Mouse (Mus musculus) left cerebral cortex, adult 2 months (tissue): ENCODE results near the gene 9330182L06Rik. TPM values are rescaled to one million over a fixed set of nuclear protein-coding genes. Genes with fewer than 3 reads are reported as not detected.

Experiments
- DNase-seq, 2 experiments: peaks; one replicate each; pipeline ENCODE4 v3.0.0; 2021 to 2022; ENCODE audit warnings: low spot score in 2 of 2, mixed read lengths in 1 of 2; ENCODE audit errors: extremely low spot score in 1 of 2
- H3K27ac ChIP-seq: fragments of 200-600 bp; 2 replicates; pipeline ENCODE4 v1.8.1; 2022
- H3K4me3 ChIP-seq: fragments of 200-600 bp; 2 replicates; pipeline ENCODE4 v1.8.1; 2022
- CTCF ChIP-seq: fragments of 200-600 bp; IDR thresholded peaks from 2 replicates; pipeline ENCODE4 v1.8.1; 2022; ENCODE audit warnings: antibody characterized with exemption, mild to moderate bottlenecking, moderate library complexity
- intact Hi-C: fragments of 180-260 bp; cut with DNase I; formaldehyde crosslinking; loops from one replicate; pipeline ENCODE4 v1.15.1; 2025
- total RNA-seq, 2 experiments: library from RNA; stranded (reverse); gene quantifications; 2 replicates each; pipeline ENCODE4 v1.2.3; 2021

9330182L06Rik gene
- total RNA-seq, 2 experiments from 2014 or later: 33.3 to 37.4 TPM

- H3K4me3 ChIP-seq: no peak overlapping the region
- intact Hi-C loops: no loop called here
- no peak for TF ChIP-seq CTCF
- H3K27ac ChIP-seq: no peak overlapping the region
- DNase-seq: no peak
Observed at GRCm38 (mm10) chr5:9339511-9340173, 73.7 kb downstream of the 9330182L06Rik start.

GRCm38 (mm10) chr5:9344581-9344980 lies 78.7 kb downstream of the 9330182L06Rik start:
- no peak overlapping the region for H3K4me3 ChIP-seq
- no peak overlapping the region for H3K27ac ChIP-seq

GRCm38 (mm10) chr5:9345038-9345617 lies 79.2 kb downstream of the 9330182L06Rik start:
- no peak for TF ChIP-seq CTCF
- H3K27ac ChIP-seq: no peak overlapping the region
- no peak overlapping the region for H3K4me3 ChIP-seq
- intact Hi-C loops: no loop called here
- no peak for DNase-seq

More at GRCm38 (mm10) chr5:9344581-9344980, 78.7 kb downstream of the 9330182L06Rik start:
- no peak for DNase-seq
- intact Hi-C loops: no loop called here
- no peak for TF ChIP-seq CTCF

- intact Hi-C loops: no loop called here
- no peak for DNase-seq
- TF ChIP-seq CTCF: no peak
- Histone ChIP-seq H3K27ac (no peak overlapping the region), H3K4me3 (no peak overlapping the region)
Observed at GRCm38 (mm10) chr5:9345625-9346024, 79.7 kb downstream of the 9330182L06Rik start.

- TF ChIP-seq CTCF: no peak
- intact Hi-C loops: no loop called here
- Histone ChIP-seq H3K27ac (no peak overlapping the region), H3K4me3 (no peak overlapping the region)
- DNase-seq: no peak
Observed at GRCm38 (mm10) chr5:9346510-9346909, 80.6 kb downstream of the 9330182L06Rik start.

- Histone ChIP-seq H3K4me3 (no peak overlapping the region), H3K27ac (no peak overlapping the region)
- DNase-seq: no peak
- no peak for TF ChIP-seq CTCF
- intact Hi-C loops: no loop called here
Observed at GRCm38 (mm10) chr5:9352163-9352562, 86.2 kb downstream of the 9330182L06Rik start.

- TF ChIP-seq CTCF: no peak
- intact Hi-C loops: no loop called here
- no peak for DNase-seq
- Histone ChIP-seq H3K4me3 (no peak overlapping the region), H3K27ac (no peak overlapping the region)
Observed at GRCm38 (mm10) chr5:9352646-9353045, 86.7 kb downstream of the 9330182L06Rik start.

- Histone ChIP-seq H3K27ac (no peak overlapping the region), H3K4me3 (no peak overlapping the region)
- TF ChIP-seq CTCF: no peak
- no peak for DNase-seq
- intact Hi-C loops: no loop called here
Observed at GRCm38 (mm10) chr5:9354257-9354656, 88.3 kb downstream of the 9330182L06Rik start.

GRCm38 (mm10) chr5:9358076-9358475 lies 92.2 kb downstream of the 9330182L06Rik start:
- H3K27ac ChIP-seq: no peak overlapping the region
- no peak for TF ChIP-seq CTCF

GRCm38 (mm10) chr5:9361982-9362661 lies 96.2 kb downstream of the 9330182L06Rik start:
- Histone ChIP-seq H3K27ac (no peak overlapping the region), H3K4me3 (no peak overlapping the region)
- TF ChIP-seq CTCF: no peak
- DNase-seq: no peak
- intact Hi-C loops: no loop called here

More at GRCm38 (mm10) chr5:9358076-9358475, 92.2 kb downstream of the 9330182L06Rik start:
- intact Hi-C loops: no loop called here
- no peak for DNase-seq
- H3K4me3 ChIP-seq: no peak overlapping the region

GRCm38 (mm10) chr5:9364937-9365336 lies 99.0 kb downstream of the 9330182L06Rik start:
- Histone ChIP-seq H3K4me3 (no peak overlapping the region), H3K27ac (no peak overlapping the region)
- intact Hi-C loops: no loop called here
- DNase-seq: no peak
- TF ChIP-seq CTCF: no peak

GRCm38 (mm10) chr5:9367920-9368692 lies 102.2 kb downstream of the 9330182L06Rik start:
- intact Hi-C loops: no loop called here
- Histone ChIP-seq H3K27ac (no peak overlapping the region), H3K4me3 (no peak overlapping the region)
- no peak for DNase-seq
- TF ChIP-seq CTCF: no peak
